Mouse (Mus musculus) C2C12 (cell line): ENCODE results near the gene Bag1.

Source experiments
- CTCF ChIP-seq: IDR thresholded peaks from one replicate; pipeline ENCODE4 v1.5.1; 2011; ENCODE audit not compliant: control insufficient read depth, insufficient read depth, insufficient read length
- FOSL1 ChIP-seq: IDR thresholded peaks from one replicate; pipeline ENCODE4 v1.8.0; 2011; ENCODE audit warnings: mild to moderate bottlenecking, low read length; ENCODE audit not compliant: poor library complexity, insufficient read depth, severe bottlenecking
- USF1 ChIP-seq: IDR thresholded peaks from one replicate; pipeline ENCODE4 v1.6.1; 2011; ENCODE audit warnings: low read depth, mild to moderate bottlenecking, control low read depth, moderate library complexity

DNA sequence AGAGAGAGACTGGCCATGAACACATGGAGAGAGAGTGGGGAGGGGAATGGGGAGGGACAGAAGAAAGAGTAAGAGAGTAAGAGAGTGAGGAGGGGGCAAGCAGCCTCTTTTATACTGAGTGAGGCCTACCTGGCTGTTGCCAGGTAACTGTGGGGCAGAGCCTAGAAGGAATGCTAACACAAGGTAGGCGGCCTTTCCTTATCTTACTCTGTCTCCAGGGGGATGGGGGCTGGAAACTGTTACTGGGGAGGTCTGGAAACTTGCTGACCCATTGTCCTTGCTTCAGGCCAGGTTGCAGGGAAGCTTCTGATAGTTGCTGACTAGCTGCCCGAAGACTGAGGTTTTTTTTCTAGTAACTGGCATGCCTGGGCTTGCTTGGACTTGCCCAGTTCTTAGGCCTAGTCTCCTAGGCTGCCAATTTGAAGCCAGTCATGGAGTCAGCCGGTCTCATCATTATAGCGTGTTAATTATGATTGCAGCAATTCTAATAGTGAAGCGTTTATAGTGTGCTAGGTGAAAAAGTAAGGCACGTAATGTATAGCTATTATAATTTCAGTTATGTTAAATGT is 49.5 kb downstream of the Bag1 start:
- TF ChIP-seq USF1 (no peak), CTCF (no peak), FOSL1 (no peak)
